Mouse (Mus musculus) liver, embryonic 13.5 days (tissue): ENCODE measurements around the gene Manbal. TPM values are rescaled to one million over a fixed set of nuclear protein-coding genes. Genes with fewer than 3 reads are reported as not detected.

ENCODE experiments used
- ATAC-seq: fragments of 200-750 bp; cut with Nextera tagmentation; 2 replicates; pipeline ENCODE4 v1.8.0; 2017; ENCODE audit warnings: low read depth, mild to moderate bottlenecking, moderate number of reproducible peaks, moderate library complexity
- DNase-seq: peaks from one replicate; pipeline ENCODE4 v3.0.0; 2022
- H3K27ac ChIP-seq: fragments of 300-500 bp; sonication (generic); 2 replicates; pipeline ENCODE4 v1.5.1; 2015; ENCODE audit warnings: moderate library complexity, mild to moderate bottlenecking, inconsistent platforms
- H3K27me3 ChIP-seq: fragments of 300-500 bp; sonication (generic); 2 replicates; pipeline ENCODE4 v1.6.1; 2015; ENCODE audit warnings: mild to moderate bottlenecking, inconsistent platforms
- H3K36me3 ChIP-seq: fragments of 300-500 bp; sonication (generic); 2 replicates; pipeline ENCODE4 v1.6.1; 2015; ENCODE audit warnings: mild to moderate bottlenecking, inconsistent platforms
- H3K4me1 ChIP-seq: fragments of 300-500 bp; sonication (generic); replicated peaks from 2 replicates; pipeline ENCODE4 v1.6.1; 2015; ENCODE audit warnings: inconsistent platforms
- H3K4me2 ChIP-seq: fragments of 300-500 bp; sonication (generic); 2 replicates; pipeline ENCODE4 v1.6.1; 2015; ENCODE audit warnings: inconsistent platforms, mild to moderate bottlenecking, moderate library complexity
- H3K4me3 ChIP-seq: fragments of 300-500 bp; sonication (generic); replicated peaks from 2 replicates; pipeline ENCODE4 v1.5.1; 2015; ENCODE audit warnings: mild to moderate bottlenecking, inconsistent platforms
- H3K9ac ChIP-seq: fragments of 300-500 bp; sonication (generic); 2 replicates; pipeline ENCODE4 v1.6.1; 2015; ENCODE audit warnings: mild to moderate bottlenecking, inconsistent platforms
- H3K9me3 ChIP-seq: fragments of 300-500 bp; sonication (generic); replicated peaks from 2 replicates; pipeline ENCODE4 v1.6.1; 2016; ENCODE audit warnings: inconsistent platforms
- WGBS: fragments of 180-500 bp; shearing (Covaris S2); methylation state at CpG from one replicate; pipeline ENCODE4 v1.1.7; 2015; ENCODE audit not compliant: insufficient replicate concordance; 5-methylcytosine and 5-hydroxymethylcytosine counted together
- polyA plus RNA-seq: library from polyadenylated mRNA; unstranded; fragments of >200 nt; fragmentation: Nextera tagmentation; extraction: Ambion mirVana; gene quantifications from 2 replicates; pipeline ENCODE4 v1.2.1, GENCODE M21; 2015

The Manbal gene
- 25.4 and 25.6 TPM in 2 replicates for polyA plus RNA-seq

DNA sequence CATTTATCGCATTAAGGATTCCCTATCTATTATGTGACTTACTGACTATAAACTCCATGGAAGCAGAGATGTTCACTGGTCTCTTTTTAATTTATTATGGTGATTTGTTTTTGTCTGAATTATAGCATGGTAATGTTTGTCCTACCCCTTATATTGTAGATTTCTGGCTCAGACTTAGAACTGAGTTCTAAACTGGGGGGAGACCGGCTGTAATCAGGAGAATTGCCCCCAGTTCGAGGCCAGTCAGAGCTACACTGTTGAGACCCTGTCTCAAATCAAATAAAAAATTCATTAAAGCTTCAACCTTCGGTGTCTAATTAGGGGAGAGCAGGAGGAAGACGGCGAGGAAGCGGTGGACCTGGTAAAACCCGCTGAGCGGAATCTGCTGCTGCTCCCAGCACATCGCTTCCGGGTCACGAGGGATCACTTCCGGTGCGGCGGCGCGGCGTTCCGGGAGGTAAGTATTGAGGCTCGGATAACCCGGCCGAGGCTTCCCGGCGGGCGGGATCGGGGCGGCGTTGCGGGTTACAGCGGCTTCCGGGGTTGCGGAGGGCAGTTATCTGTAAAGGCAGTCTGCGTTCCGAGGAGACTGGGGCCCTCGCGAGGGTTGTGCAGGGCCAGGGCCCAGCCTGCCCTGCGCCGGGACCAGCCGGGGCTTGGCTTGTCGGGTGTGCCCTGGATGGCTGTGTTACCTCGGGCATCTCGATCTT, at the start of gene Manbal:
Gene Manbal, plus strand, starts transcription at position 411 of the 710 bp plus-strand sequence.
- H3K4me3 ChIP-seq, result peak within 1 kb of the TSS; percentile 91
- peak within 1 kb of the TSS; percentile 82 for H3K4me2 ChIP-seq
- peaks cover 3% of the 10 kb centered on the region; the same call in 1 of the 2 replicates for H3K36me3 ChIP-seq
- peak; percentile 94 for DNase-seq
- 3% methylated on average over 42 of the region's 42 CpGs for WGBS
- H3K27me3 ChIP-seq, result no peaks in the 10 kb centered on the region
- peak within 1 kb of the TSS; percentile 97 for H3K27ac ChIP-seq
- peak within 1 kb of the TSS; percentile 95 for H3K9ac ChIP-seq
- no peaks in the 10 kb centered on the region for H3K9me3 ChIP-seq
- H3K4me1 ChIP-seq, result peaks cover 26% of the 10 kb centered on the region
- ATAC-seq, result peak; percentile 93

DNA sequence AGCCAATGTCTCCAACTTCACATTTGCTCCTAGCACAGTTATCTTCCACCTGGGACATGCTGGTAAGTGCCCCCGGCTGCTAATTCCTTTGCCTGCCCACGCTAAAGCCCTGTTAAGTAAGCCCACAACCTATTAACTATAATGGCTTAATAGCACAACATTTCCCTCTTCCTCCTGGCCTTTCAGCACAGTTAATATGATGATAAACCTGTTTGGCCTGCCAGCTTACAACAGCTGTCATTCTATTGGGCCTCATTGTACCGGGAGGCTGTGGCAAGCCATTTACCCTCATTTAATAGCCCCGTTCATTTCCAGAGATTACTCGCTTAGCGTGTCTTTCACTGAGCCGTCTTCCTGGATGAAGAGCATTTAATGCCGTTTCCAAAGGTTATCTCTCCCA, 47.3 kb upstream of the Manbal start:
- H3K4me1 ChIP-seq, result no peaks in the 10 kb centered on the region
- 88% methylated on average over 8 of the region's 8 CpGs for WGBS
- no peak for ATAC-seq

DNA sequence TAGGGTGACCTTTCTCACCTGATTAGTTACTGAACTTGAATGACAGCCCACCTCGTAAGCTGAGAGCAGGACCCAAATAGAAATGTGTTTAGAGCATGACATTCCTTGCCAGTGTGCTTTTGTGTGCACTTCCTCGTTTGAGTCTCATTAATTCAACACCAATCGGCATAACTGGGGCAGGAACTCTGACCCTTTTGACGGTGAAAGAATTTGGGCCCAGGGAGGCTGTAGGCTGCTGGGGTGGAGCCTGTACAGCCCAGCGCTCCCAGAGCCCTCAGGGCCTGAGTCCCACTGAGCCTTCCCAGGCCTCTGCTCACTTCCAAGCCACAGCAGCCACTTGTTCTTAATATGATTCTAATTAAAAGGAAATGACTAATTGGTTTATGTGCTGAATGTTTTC, 46.5 kb upstream of the Manbal start:
- Histone ChIP-seq H3K27me3 (no peaks in the 10 kb centered on the region), H3K9me3 (no peaks in the 10 kb centered on the region), H3K27ac (no peak overlapping the region), H3K4me2 (no peak overlapping the region), H3K4me3 (no peak overlapping the region), H3K4me1 (no peaks in the 10 kb centered on the region), H3K36me3 (peaks cover 92% of the 10 kb centered on the region), H3K9ac (no peak overlapping the region)
- DNase-seq (no peak), ATAC-seq (no peak)
- WGBS, result 79% methylated on average over 5 of the region's 5 CpGs

More for the DNA sequence above, 47.3 kb upstream of the Manbal start:
- no peak for DNase-seq
- no peak overlapping the region for H3K4me2 ChIP-seq
- no peaks in the 10 kb centered on the region for H3K9me3 ChIP-seq
- H3K4me3 ChIP-seq, result no peak overlapping the region
- H3K27ac ChIP-seq, result no peak overlapping the region
- H3K9ac ChIP-seq, result no peak overlapping the region
- peaks cover 92% of the 10 kb centered on the region for H3K36me3 ChIP-seq
- H3K27me3 ChIP-seq, result no peaks in the 10 kb centered on the region

DNA sequence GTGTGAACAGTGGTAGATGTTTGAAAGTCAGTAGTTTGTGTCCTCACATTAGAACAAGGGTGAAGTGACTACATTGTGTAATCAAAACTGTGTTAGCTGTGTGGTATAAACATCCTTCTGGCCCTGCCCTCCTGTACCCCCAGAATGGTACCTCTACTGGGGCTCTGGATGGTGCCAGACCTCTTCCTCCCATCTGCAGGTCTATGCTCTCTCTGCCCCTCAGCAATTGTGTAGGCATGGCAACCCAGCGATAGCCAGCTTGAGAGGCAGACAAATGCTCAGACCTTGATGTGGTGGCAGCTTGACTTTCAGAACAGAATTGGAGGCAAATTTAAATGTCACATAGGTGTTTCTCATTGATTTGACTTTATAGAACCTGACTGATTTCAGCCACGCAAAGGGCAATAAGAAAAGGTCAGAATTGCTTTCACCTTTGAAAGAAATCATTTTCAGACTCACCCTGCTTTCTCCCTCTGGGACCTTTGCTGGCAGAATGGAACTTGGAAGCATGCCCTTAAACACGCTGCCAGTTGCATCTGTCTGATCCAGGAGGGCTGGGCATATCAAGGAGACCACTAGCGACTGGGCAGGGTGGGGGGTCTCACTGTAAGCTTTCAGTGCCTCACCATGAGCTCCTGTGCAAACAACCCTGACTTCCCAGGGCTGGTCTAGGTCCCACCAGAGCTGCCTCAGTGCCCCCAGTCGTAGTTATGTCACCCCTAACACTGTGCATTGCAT, 45.2 kb upstream of the Manbal start:
- WGBS, result 88% methylated on average over 5 of the region's 5 CpGs
- ATAC-seq (no peak), DNase-seq (no peak)
- no peak overlapping the region for H3K4me2 ChIP-seq
- no peak overlapping the region for H3K27ac ChIP-seq
- H3K9ac ChIP-seq, result no peak overlapping the region
- peaks cover 94% of the 10 kb centered on the region for H3K36me3 ChIP-seq
- no peak overlapping the region for H3K4me3 ChIP-seq
- no peaks in the 10 kb centered on the region for H3K27me3 ChIP-seq
- no peaks in the 10 kb centered on the region for H3K9me3 ChIP-seq
- H3K4me1 ChIP-seq, result no peaks in the 10 kb centered on the region

DNA sequence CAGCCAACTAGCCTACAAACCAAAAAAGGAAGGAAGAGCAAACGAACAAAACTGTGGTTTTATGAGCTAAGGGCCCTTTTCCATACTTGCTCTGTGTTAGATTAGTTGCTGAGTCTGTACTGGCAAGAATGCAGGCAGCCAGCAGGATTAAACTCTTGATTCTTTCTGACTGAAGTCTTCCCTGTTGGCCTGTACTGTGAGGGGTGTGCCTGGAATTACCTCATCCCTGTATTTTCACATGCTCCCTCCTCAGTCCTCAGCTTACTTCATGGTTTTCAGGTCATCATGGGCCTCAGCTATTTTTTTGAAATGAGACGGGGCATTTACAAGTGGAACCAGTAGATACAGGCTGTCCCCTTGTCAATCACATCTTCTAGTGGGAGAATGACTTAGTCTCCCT, 42.2 kb upstream of the Manbal start:
- Histone ChIP-seq H3K27me3 (no peaks in the 10 kb centered on the region), H3K4me1 (no peaks in the 10 kb centered on the region), H3K27ac (no peak overlapping the region), H3K36me3 (peaks cover 91% of the 10 kb centered on the region), H3K9me3 (no peaks in the 10 kb centered on the region), H3K4me2 (no peak overlapping the region), H3K4me3 (no peak overlapping the region), H3K9ac (no peak overlapping the region)
- WGBS, result 44% methylated on average over 2 of the region's 2 CpGs
- DNase-seq (no peak), ATAC-seq (no peak)

DNA sequence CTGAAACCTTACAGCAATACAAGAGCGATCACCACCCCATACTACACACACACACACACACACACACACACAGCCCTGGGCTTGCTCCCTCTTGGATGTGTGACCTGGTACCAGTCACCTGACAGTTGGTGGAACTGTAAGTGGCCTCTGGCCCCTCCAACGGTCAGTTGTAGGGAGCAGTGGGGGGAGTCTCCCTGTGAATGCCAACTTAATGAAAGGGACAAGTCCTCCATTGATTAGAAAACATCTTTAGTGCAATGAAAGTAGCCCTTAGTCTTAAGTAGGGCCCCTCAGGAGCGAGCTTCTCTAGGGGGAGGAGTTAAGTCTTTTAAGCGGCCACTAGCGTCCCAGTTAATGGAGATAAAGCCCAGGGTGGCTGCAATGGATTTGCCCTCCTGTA, 39.3 kb upstream of the Manbal start:
- Histone ChIP-seq H3K4me1 (no peaks in the 10 kb centered on the region), H3K27ac (no peak overlapping the region), H3K36me3 (peaks cover 62% of the 10 kb centered on the region), H3K9me3 (no peaks in the 10 kb centered on the region), H3K27me3 (no peaks in the 10 kb centered on the region), H3K4me2 (no peak overlapping the region), H3K9ac (no peak overlapping the region), H3K4me3 (no peak overlapping the region)
- WGBS, result 51% methylated on average over 5 of the region's 5 CpGs
- no peak for ATAC-seq
- DNase-seq, result no peak

DNA sequence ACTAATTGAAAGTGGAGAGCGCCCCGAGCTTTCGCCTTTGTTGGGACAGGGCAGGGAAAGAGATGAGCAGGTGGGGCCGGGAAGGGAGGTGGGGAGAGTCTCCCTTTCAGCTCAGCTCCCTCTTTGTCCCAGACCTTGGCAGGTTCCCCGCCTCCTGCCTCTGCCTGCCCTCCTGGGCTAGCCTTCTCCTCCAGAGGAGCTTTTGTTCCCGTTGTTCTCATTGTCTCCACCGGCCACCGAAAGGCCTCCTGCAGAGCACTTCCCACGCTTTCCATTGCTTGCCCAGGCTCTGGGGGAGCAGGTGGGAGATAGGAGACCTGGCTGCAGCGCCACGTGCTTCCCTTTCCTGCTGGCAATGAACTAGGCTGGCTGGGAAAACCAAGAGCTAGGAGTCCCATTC, 38.8 kb upstream of the Manbal start:
- Histone ChIP-seq H3K27me3 (no peaks in the 10 kb centered on the region), H3K4me2 (no peak overlapping the region), H3K27ac (no peak overlapping the region), H3K9me3 (no peaks in the 10 kb centered on the region), H3K4me3 (no peak overlapping the region), H3K4me1 (no peaks in the 10 kb centered on the region), H3K36me3 (peaks cover 57% of the 10 kb centered on the region), H3K9ac (no peak overlapping the region)
- 70% methylated on average over 11 of the region's 11 CpGs for WGBS
- no peak for DNase-seq
- ATAC-seq, result no peak

DNA sequence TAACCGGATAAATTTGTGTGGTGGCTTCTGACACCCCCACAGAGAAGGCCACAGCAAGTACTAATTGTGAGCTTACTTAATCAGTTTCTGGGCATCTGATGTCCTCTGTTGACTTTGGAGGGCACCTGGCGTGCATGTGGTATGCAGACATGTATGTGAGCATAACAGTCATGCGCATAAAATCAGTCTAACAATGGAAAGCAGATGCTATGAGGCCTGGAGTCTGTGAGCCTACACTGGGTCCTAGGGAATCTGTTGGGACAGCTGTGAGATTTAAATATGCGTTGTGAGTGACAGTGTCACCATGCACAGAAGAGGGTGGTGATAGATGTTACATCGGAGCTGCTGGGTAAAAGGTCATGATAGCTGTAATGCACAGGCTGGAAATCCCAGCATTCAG, 35.3 kb upstream of the Manbal start:
- H3K9ac ChIP-seq, result no peak overlapping the region
- DNase-seq (no peak), ATAC-seq (no peak)
- no peaks in the 10 kb centered on the region for H3K9me3 ChIP-seq
- no peak overlapping the region for H3K4me3 ChIP-seq
- H3K4me1 ChIP-seq, result no peaks in the 10 kb centered on the region; the same call in 1 of the 2 replicates
- peaks cover 23% of the 10 kb centered on the region for H3K36me3 ChIP-seq
- H3K27ac ChIP-seq, result no peak overlapping the region
- no peak overlapping the region for H3K4me2 ChIP-seq
- WGBS, result 78% methylated on average over 5 of the region's 5 CpGs
- no peaks in the 10 kb centered on the region for H3K27me3 ChIP-seq

DNA sequence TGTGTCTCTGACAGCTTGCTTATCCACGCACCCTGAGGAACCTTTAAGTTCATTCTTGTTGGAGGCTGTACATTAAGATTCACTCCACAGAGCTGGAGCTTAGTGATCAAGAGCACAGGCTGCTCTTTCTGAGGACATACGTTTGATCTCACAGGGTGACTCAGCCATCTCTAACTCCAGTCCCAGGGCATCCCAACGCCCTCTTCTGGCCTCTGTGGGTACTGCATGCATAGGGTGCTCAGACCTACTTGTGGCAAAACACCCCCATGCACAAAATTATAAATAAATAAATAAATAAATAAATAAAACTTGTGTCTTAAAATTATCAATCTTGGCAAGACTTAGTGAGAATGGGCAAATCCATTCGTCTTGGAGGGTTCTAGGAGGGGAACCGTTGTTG, 28.7 kb upstream of the Manbal start:
- no peak overlapping the region for H3K9ac ChIP-seq
- H3K36me3 ChIP-seq, result no peaks in the 10 kb centered on the region
- 0 out of 2 replicates have a peak, but pooled peaks cover 3% of the 10 kb centered on the region for H3K27me3 ChIP-seq
- no peak overlapping the region for H3K4me3 ChIP-seq
- H3K4me2 ChIP-seq, result no peak overlapping the region
- no peaks in the 10 kb centered on the region for H3K9me3 ChIP-seq
- 27% methylated on average over 5 of the region's 5 CpGs for WGBS
- H3K4me1 ChIP-seq, result no peaks in the 10 kb centered on the region; the same call in 1 of the 2 replicates
- DNase-seq (peak; percentile 65), ATAC-seq (no peak)
- no peak overlapping the region for H3K27ac ChIP-seq

DNA sequence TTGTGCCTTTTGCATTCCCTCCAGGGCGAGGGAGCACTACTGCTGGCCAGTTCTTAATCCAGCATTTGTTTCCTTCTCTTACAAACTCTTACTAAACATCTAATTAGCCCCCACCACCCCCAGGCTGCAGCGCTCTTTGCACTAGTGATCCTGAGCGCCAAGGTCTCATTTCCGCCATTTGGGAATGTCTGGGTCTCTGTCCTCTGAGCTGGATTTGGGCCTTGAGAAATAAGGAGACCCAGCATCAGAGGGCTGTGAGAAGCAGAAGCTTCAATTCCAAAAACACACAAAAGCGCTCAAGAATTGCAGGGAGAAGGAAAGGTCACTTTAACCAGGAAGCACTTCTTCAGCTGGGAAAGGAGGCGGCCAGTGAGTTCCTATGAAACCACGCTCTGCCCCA, 27.9 kb upstream of the Manbal start:
- no peak overlapping the region for H3K9ac ChIP-seq
- 0 out of 2 replicates have a peak, but pooled peaks cover 3% of the 10 kb centered on the region for H3K27me3 ChIP-seq
- no peaks in the 10 kb centered on the region for H3K9me3 ChIP-seq
- DNase-seq (no peak), ATAC-seq (no peak)
- no peak overlapping the region for H3K27ac ChIP-seq
- 64% methylated on average over 7 of the region's 7 CpGs for WGBS
- H3K36me3 ChIP-seq, result no peaks in the 10 kb centered on the region
- H3K4me3 ChIP-seq, result no peak overlapping the region
- H3K4me1 ChIP-seq, result no peaks in the 10 kb centered on the region; the same call in 1 of the 2 replicates
- no peak overlapping the region for H3K4me2 ChIP-seq

DNA sequence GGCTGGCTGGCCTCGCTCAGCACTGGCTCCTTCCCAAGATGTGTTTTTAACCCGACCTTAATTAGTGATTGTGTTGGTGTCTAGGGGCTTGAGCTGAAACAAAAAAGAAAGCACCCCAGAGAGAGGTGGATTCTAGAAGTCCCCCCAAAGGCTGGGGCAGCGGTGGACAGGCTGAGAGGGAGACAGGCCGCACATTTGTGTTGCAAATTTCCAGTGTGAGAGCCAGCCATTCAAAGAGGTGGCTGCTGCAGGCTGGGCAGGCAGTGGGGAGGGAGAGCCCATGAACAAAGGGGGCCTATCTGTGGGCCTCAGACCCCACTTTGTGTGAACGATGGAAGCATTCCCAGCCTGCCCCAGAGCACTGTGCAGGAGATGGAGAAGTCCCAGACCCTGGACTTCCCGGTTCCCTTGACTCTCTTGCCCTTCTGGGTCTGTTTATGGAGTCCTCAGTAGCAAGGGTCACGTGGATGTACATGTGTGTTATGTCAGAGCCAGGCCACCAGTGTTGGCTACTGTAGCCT, 27.1 kb upstream of the Manbal start:
- H3K36me3 ChIP-seq, result no peaks in the 10 kb centered on the region
- 0 out of 2 replicates have a peak, but pooled peaks cover 3% of the 10 kb centered on the region for H3K27me3 ChIP-seq
- no peak overlapping the region for H3K9ac ChIP-seq
- H3K4me2 ChIP-seq, result no peak overlapping the region
- no peak overlapping the region for H3K4me3 ChIP-seq
- ATAC-seq, result no peak
- H3K4me1 ChIP-seq, result no peaks in the 10 kb centered on the region; the same call in 1 of the 2 replicates
- H3K27ac ChIP-seq, result no peak overlapping the region
- H3K9me3 ChIP-seq, result no peaks in the 10 kb centered on the region
- WGBS, result 51% methylated on average over 7 of the region's 7 CpGs
- DNase-seq, result no peak
